Mouse (Mus musculus): ENCODE measurements around the gene Hic1.

Hic1 gene

GRCm38 (mm10) chr11:75169405-75170080 is at the start of gene Hic1:
Gene Hic1, minus strand, starts transcription at chr11:75169519.
- DNase-seq (ENCODE audit: low read depth, low spot score): no peak

GRCm38 (mm10) chr11:75214081-75214950 is 45.0 kb upstream of the Hic1 start:
- DNase-seq (ENCODE audit: low read depth, low spot score): no peak

- DNase-seq (ENCODE audit: low read depth, low spot score): no peak
These were observed 44.2 kb upstream of the Hic1 start for GRCm38 (mm10) chr11:75213372-75214080.

GRCm38 (mm10) chr11:75212876-75213275 is 43.6 kb upstream of the Hic1 start:
- no peak for DNase-seq (ENCODE audit: low read depth, low spot score)

GRCm38 (mm10) chr11:75212031-75212667 is 42.8 kb upstream of the Hic1 start:
- DNase-seq (ENCODE audit: low read depth, low spot score): no peak

GRCm38 (mm10) chr11:75210755-75211154 is 41.4 kb upstream of the Hic1 start:
- no peak for DNase-seq (ENCODE audit: low read depth, low spot score)

- no peak for DNase-seq (ENCODE audit: low read depth, low spot score)
These were observed 40.8 kb upstream of the Hic1 start for GRCm38 (mm10) chr11:75210093-75210492.

- no peak for DNase-seq (ENCODE audit: low read depth, low spot score)
These were observed 40.0 kb upstream of the Hic1 start for GRCm38 (mm10) chr11:75209363-75209762.

- DNase-seq (ENCODE audit: low read depth, low spot score): no peak
These were observed 37.0 kb upstream of the Hic1 start for GRCm38 (mm10) chr11:75206347-75206746.

GRCm38 (mm10) chr11:75204472-75204871 is 35.2 kb upstream of the Hic1 start:
- no peak for DNase-seq (ENCODE audit: low read depth, low spot score)

GRCm38 (mm10) chr11:75203926-75204325 is 34.6 kb upstream of the Hic1 start:
- DNase-seq (ENCODE audit: low read depth, low spot score): no peak

- DNase-seq (ENCODE audit: low read depth, low spot score): no peak
These were observed 32.4 kb upstream of the Hic1 start for GRCm38 (mm10) chr11:75201721-75202120.

GRCm38 (mm10) chr11:75200935-75201334 is 31.6 kb upstream of the Hic1 start:
- DNase-seq (ENCODE audit: low read depth, low spot score): no peak

GRCm38 (mm10) chr11:75199951-75200350 is 30.6 kb upstream of the Hic1 start:
- no peak for DNase-seq (ENCODE audit: low read depth, low spot score)

- no peak for DNase-seq (ENCODE audit: low read depth, low spot score)
These were observed 29.5 kb upstream of the Hic1 start for GRCm38 (mm10) chr11:75198792-75199191.

GRCm38 (mm10) chr11:75197956-75198355 is 28.6 kb upstream of the Hic1 start:
- no peak for DNase-seq (ENCODE audit: low read depth, low spot score)

- DNase-seq (ENCODE audit: low read depth, low spot score): no peak
These were observed 26.8 kb upstream of the Hic1 start for GRCm38 (mm10) chr11:75196131-75196530.

GRCm38 (mm10) chr11:75194850-75195461 is 25.6 kb upstream of the Hic1 start:
- DNase-seq (ENCODE audit: low read depth, low spot score): peak; percentile 84

GRCm38 (mm10) chr11:75194121-75194849 is 25.0 kb upstream of the Hic1 start:
- DNase-seq (ENCODE audit: low read depth, low spot score): no peak

GRCm38 (mm10) chr11:75193256-75194071 is 24.1 kb upstream of the Hic1 start, which contains the start of gene Rtn4rl1:
Gene Rtn4rl1, plus strand, starts transcription at chr11:75193783.
- no peak for DNase-seq (ENCODE audit: low read depth, low spot score)

Measured in retina, postnatal 7 days (tissue).